Mouse (Mus musculus): ENCODE measurements at regions not wholly inside any gene's neighbourhood (a gene's known extent, or its start where the extent isn't known, plus 50 kb on each side); places are given as distances from the start of the nearest gene placed in this dataset.

GRCm38 (mm10) chr12:58581811-58582572 is 312.9 kb upstream of the Clec14a start:
- DNase-seq (ENCODE audit: low spot score): no peak

GRCm38 (mm10) chr12:58569056-58569455 is 300.0 kb upstream of the Clec14a start:
- DNase-seq (ENCODE audit: low spot score): no peak

- no peak for DNase-seq (ENCODE audit: low spot score)
These were observed 291.8 kb upstream of the Clec14a start for GRCm38 (mm10) chr12:58560840-58561239.

- DNase-seq (ENCODE audit: low spot score): no peak
These were observed 290.7 kb upstream of the Clec14a start for GRCm38 (mm10) chr12:58559833-58560232.

GRCm38 (mm10) chr12:58557261-58557660 is 288.2 kb upstream of the Clec14a start:
- no peak for DNase-seq (ENCODE audit: low spot score)

- DNase-seq (ENCODE audit: low spot score): no peak
These were observed 287.7 kb upstream of the Clec14a start for GRCm38 (mm10) chr12:58556741-58557140.

GRCm38 (mm10) chr12:58556060-58556459 is 287.0 kb upstream of the Clec14a start:
- no peak for DNase-seq (ENCODE audit: low spot score)

GRCm38 (mm10) chr12:58550859-58551761 is 282.0 kb upstream of the Clec14a start:
- no peak for DNase-seq (ENCODE audit: low spot score)

- no peak for DNase-seq (ENCODE audit: low spot score)
These were observed 276.9 kb upstream of the Clec14a start for GRCm38 (mm10) chr12:58545832-58546538.

- no peak for DNase-seq (ENCODE audit: low spot score)
These were observed 275.8 kb upstream of the Clec14a start for GRCm38 (mm10) chr12:58544862-58545261.

GRCm38 (mm10) chr12:58538305-58538719 is 269.2 kb upstream of the Clec14a start:
- peak; percentile 9 for DNase-seq (ENCODE audit: low spot score)

GRCm38 (mm10) chr12:58537833-58538232 is 268.7 kb upstream of the Clec14a start:
- DNase-seq (ENCODE audit: low spot score): no peak

GRCm38 (mm10) chr12:58536381-58536992 is 267.4 kb upstream of the Clec14a start:
- no peak for DNase-seq (ENCODE audit: low spot score)

- no peak for DNase-seq (ENCODE audit: low spot score)
These were observed 261.2 kb upstream of the Clec14a start for GRCm38 (mm10) chr12:58530306-58530705.

GRCm38 (mm10) chr12:58516800-58517199 is 247.7 kb upstream of the Clec14a start:
- DNase-seq (ENCODE audit: low spot score): no peak

- DNase-seq (ENCODE audit: low spot score): no peak
These were observed 244.9 kb upstream of the Clec14a start for GRCm38 (mm10) chr12:58513951-58514350.

- DNase-seq (ENCODE audit: low spot score): peak; percentile 33
These were observed 243.6 kb upstream of the Clec14a start for GRCm38 (mm10) chr12:58512645-58513044.

GRCm38 (mm10) chr12:58504283-58504682 is 235.2 kb upstream of the Clec14a start:
- DNase-seq (ENCODE audit: low spot score): no peak

GRCm38 (mm10) chr12:58474181-58474580 is 205.1 kb upstream of the Clec14a start:
- DNase-seq (ENCODE audit: low spot score): no peak

GRCm38 (mm10) chr12:58473511-58473910 is 204.4 kb upstream of the Clec14a start:
- DNase-seq (ENCODE audit: low spot score): peak; percentile 22

- DNase-seq (ENCODE audit: low spot score): no peak
These were observed 191.4 kb upstream of the Clec14a start for GRCm38 (mm10) chr12:58460465-58460864.

GRCm38 (mm10) chr12:58454828-58455227 is 185.7 kb upstream of the Clec14a start:
- DNase-seq (ENCODE audit: low spot score): no peak

All from embryo, embryonic 10.5 days (tissue).